Comparison of ENCODE assay signal across 23 mouse cellular contexts in genomic region chr6:21502921-21503320, GRCm38 (mm10).
"Had no signal": no experiment of that assay in that cellular context is flagged by ENCODE, and none has a peak within 500 bp of the region (broad histone marks: within the 10 kb centered on the region; RNA-seq: fewer than 3 reads in every experiment).

No protein-coding gene starts in this region.

- H3K4me2 ChIP-seq: heart, embryonic 12.5 days; hindbrain, embryonic 12.5 days; hindbrain, embryonic 14.5 days; limb, embryonic 12.5 days; limb, embryonic 15.5 days; liver, embryonic 12.5 days had no signal

- H3K27ac ChIP-seq: gastrocnemius, adult 2 months; heart, embryonic 10.5 days; hindbrain, embryonic 10.5 days; hindbrain, embryonic 12.5 days; hindbrain, embryonic 14.5 days; layer of hippocampus, adult 2 months; limb, embryonic 12.5 days; limb, embryonic 15.5 days; liver, embryonic 12.5 days; liver, embryonic 14.5 days had no signal

- DNase-seq: forebrain, postnatal 0 days; gastrocnemius, adult 2 months; gastrocnemius, postnatal 10 days; gastrocnemius, postnatal 25 days; heart, adult 18-20 months; heart, postnatal 10 days; heart, postnatal 4 days; kidney, adult 18-20 months; kidney, adult 8-10 months; kidney, postnatal 10 days; kidney, postnatal 25 days; kidney, postnatal 4 days had no signal

- H3K9ac ChIP-seq: forebrain, postnatal 0 days; heart, embryonic 12.5 days; hindbrain, embryonic 12.5 days; hindbrain, embryonic 14.5 days; limb, embryonic 12.5 days; limb, embryonic 15.5 days; liver, embryonic 12.5 days; liver, embryonic 14.5 days had no signal

- H3K9me3 ChIP-seq: heart, embryonic 10.5 days; heart, embryonic 12.5 days; hindbrain, embryonic 10.5 days; hindbrain, embryonic 12.5 days; limb, embryonic 12.5 days; limb, embryonic 15.5 days; liver, embryonic 12.5 days had no signal

- H3K27me3 ChIP-seq: heart, embryonic 12.5 days; hindbrain, embryonic 12.5 days; limb, embryonic 12.5 days; limb, embryonic 15.5 days; liver, embryonic 12.5 days had no signal

- H3K36me3 ChIP-seq: heart, embryonic 10.5 days; heart, embryonic 12.5 days; hindbrain, embryonic 10.5 days; hindbrain, embryonic 12.5 days; limb, embryonic 12.5 days; limb, embryonic 15.5 days; liver, embryonic 12.5 days had no signal

- ATAC-seq: forebrain, postnatal 0 days; hindbrain, embryonic 16.5 days; liver, embryonic 12.5 days had no signal

- H3K4me3 ChIP-seq: gastrocnemius, adult 2 months; heart, embryonic 10.5 days; heart, embryonic 12.5 days; hindbrain, embryonic 10.5 days; hindbrain, embryonic 12.5 days; layer of hippocampus, adult 2 months; limb, embryonic 12.5 days; limb, embryonic 15.5 days; liver, embryonic 12.5 days had no signal

- H3K4me1 ChIP-seq: heart, embryonic 10.5 days; heart, embryonic 12.5 days; hindbrain, embryonic 10.5 days; hindbrain, embryonic 12.5 days; limb, embryonic 12.5 days; limb, embryonic 15.5 days; liver, embryonic 12.5 days had no signal
